Mouse (Mus musculus): Measurements from ENCODE around the gene Kif18b.

DNA sequence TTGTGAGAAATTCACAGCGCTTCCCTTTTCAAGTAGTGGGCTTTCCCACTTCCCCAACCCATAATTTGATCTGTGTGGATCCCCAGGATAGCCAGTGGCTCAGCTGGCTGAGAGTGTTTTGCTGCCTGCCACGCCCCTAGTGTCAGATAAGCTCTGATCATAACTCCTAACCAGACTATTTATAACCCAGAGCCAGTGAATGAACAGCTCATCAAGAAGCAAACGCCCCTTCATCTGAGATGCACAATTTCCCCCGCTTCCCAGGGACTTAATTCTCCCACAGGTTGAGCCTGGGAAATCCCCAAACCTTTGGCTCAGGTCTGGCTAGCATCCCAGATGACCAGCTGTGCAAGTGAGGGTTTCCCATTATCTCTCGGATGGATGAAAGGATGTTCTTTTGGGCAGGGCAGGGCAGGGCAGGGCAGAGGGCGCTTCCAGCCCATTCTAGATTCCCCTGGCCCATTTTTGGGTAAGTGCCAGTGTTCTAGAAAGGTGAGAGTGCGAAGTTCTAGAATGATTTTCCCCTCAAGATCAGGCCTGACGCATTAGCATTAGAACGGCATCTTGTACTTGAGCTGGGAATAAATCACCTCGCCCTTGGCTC lies 40.2 kb downstream of the Kif18b start, which contains the start of gene Fam187a:
- TF ChIP-seq TBP (IDR thresholded peaks at IDR 0.05; ENCODE audit: low read depth, low read length) = no peak
- no peak for TF ChIP-seq CTCF (IDR thresholded peaks at IDR 0.05 in 2 of 3, conservative IDR thresholded peaks at IDR 0.05 in 1 of 3; ENCODE audit: control insufficient read depth in 1 of 3, insufficient read depth in 1 of 3, low read depth in 2 of 3, low read length in 3 of 3, poor library complexity in 1 of 3, severe bottlenecking in 1 of 3)
- no peak for TF ChIP-seq ZKSCAN1 (IDR thresholded peaks at IDR 0.05; ENCODE audit: low read depth, low read length)
